Mouse (Mus musculus): ENCODE data around the gene Dnajb14. TPM values are rescaled to one million over a fixed set of nuclear protein-coding genes. Genes with fewer than 3 reads are reported as not detected.
"Not testable (repeated sequence)": the region's sequence is repeated elsewhere in the genome, so short reads cannot be mapped to it uniquely, and the experiment has no call there.

Dnajb14 gene
- total RNA-seq (2021) = 10 to 100 TPM; 21.0 to 23.1 TPM
- long read RNA-seq, experiment 1, full-length matches to known transcripts = 7 of 8 reads
- long read RNA-seq, experiment 1, partial matches to known transcripts = 0 of 8 reads
- long read RNA-seq, experiment 1, other reads (novel, unspliced or antisense) = 1 of 8 reads
- long read RNA-seq, experiment 2, full-length matches to known transcripts = 39 of 46 reads
- long read RNA-seq, experiment 2, partial matches to known transcripts = 3 of 46 reads
- long read RNA-seq, experiment 2, other reads (novel, unspliced or antisense) = 4 of 46 reads

GRCm38 (mm10) chr3:137867437-137868093 lies at the start of gene Dnajb14:
TSS of gene Dnajb14 (plus strand) at chr3:137867675.
- peak; percentile 73 to 76 for DNase-seq (ENCODE audit: low spot score in 2 of 2)

GRCm38 (mm10) chr3:137818713-137819112 lies 48.8 kb upstream of the Dnajb14 start:
- DNase-seq (ENCODE audit: low spot score in 2 of 2) = no peak

- DNase-seq (ENCODE audit: low spot score in 2 of 2) = no peak
These were observed 46.6 kb upstream of the Dnajb14 start for GRCm38 (mm10) chr3:137820688-137821467.

GRCm38 (mm10) chr3:137823317-137823716 lies 44.2 kb upstream of the Dnajb14 start:
- DNase-seq (ENCODE audit: low spot score in 2 of 2) = no peak

GRCm38 (mm10) chr3:137827678-137828077 lies 39.8 kb upstream of the Dnajb14 start:
- no peak for DNase-seq (ENCODE audit: low spot score in 2 of 2)

- no peak for DNase-seq (ENCODE audit: low spot score in 2 of 2)
These were observed 36.3 kb upstream of the Dnajb14 start for GRCm38 (mm10) chr3:137831156-137831555.

GRCm38 (mm10) chr3:137833128-137833527 lies 34.3 kb upstream of the Dnajb14 start:
- DNase-seq (ENCODE audit: low spot score in 2 of 2) = no peak

GRCm38 (mm10) chr3:137833698-137834097 lies 33.8 kb upstream of the Dnajb14 start:
- DNase-seq (ENCODE audit: low spot score in 2 of 2) = no peak

GRCm38 (mm10) chr3:137836543-137836942 lies 30.9 kb upstream of the Dnajb14 start:
- no peak for DNase-seq (ENCODE audit: low spot score in 2 of 2)

GRCm38 (mm10) chr3:137838160-137838559 lies 29.3 kb upstream of the Dnajb14 start:
- DNase-seq (ENCODE audit: low spot score in 2 of 2) = no peak

- no peak for DNase-seq (ENCODE audit: low spot score in 2 of 2)
These were observed 24.5 kb upstream of the Dnajb14 start for GRCm38 (mm10) chr3:137842944-137843343.

- no peak for DNase-seq (ENCODE audit: low spot score in 2 of 2)
These were observed 23.2 kb upstream of the Dnajb14 start for GRCm38 (mm10) chr3:137844263-137844662.

GRCm38 (mm10) chr3:137846552-137846951 lies 20.9 kb upstream of the Dnajb14 start:
- no peak for DNase-seq (ENCODE audit: low spot score in 2 of 2)

GRCm38 (mm10) chr3:137848354-137848753 lies 19.1 kb upstream of the Dnajb14 start:
- no peak for DNase-seq (ENCODE audit: low spot score in 2 of 2)

GRCm38 (mm10) chr3:137849697-137850096 lies 17.8 kb upstream of the Dnajb14 start:
- no peak for DNase-seq (ENCODE audit: low spot score in 2 of 2)

GRCm38 (mm10) chr3:137851196-137851595 lies 16.3 kb upstream of the Dnajb14 start:
- DNase-seq (ENCODE audit: low spot score in 2 of 2) = no peak

GRCm38 (mm10) chr3:137853011-137853410 lies 14.5 kb upstream of the Dnajb14 start:
- DNase-seq (ENCODE audit: low spot score in 2 of 2) = not testable (repeated sequence)

GRCm38 (mm10) chr3:137855328-137855727 lies 12.1 kb upstream of the Dnajb14 start:
- no peak for DNase-seq (ENCODE audit: low spot score in 2 of 2)

- no peak for DNase-seq (ENCODE audit: low spot score in 2 of 2)
These were observed 11.4 kb upstream of the Dnajb14 start for GRCm38 (mm10) chr3:137856061-137856460.

- no peak for DNase-seq (ENCODE audit: low spot score in 2 of 2)
These were observed 6.9 kb upstream of the Dnajb14 start for GRCm38 (mm10) chr3:137860394-137861170.

GRCm38 (mm10) chr3:137861436-137861835 lies 6.0 kb upstream of the Dnajb14 start:
- no peak for DNase-seq (ENCODE audit: low spot score in 2 of 2)
